Mouse (Mus musculus) G1E (cell line): Measurements from ENCODE around the gene Mfsd4b1. TPM values are rescaled to one million over a fixed set of nuclear protein-coding genes. Genes with fewer than 3 reads are reported as not detected.

ENCODE experiments used
- ATAC-seq: 2 replicates; pipeline ENCODE4 v1.8.0; 2016; ENCODE audit warnings: mild to moderate bottlenecking; ENCODE audit not compliant: insufficient number of reproducible peaks, poor library complexity, low FRiP score, severe bottlenecking; ENCODE audit errors: extremely low read depth
- DNase-seq: peaks from one replicate; pipeline ENCODE4 v3.0.0; 2012; ENCODE audit warnings: low spot score
- H3K27me3 ChIP-seq: 2 replicates; pipeline ENCODE4 v1.6.1; 2012; ENCODE audit warnings: mild to moderate bottlenecking, low read length, inconsistent platforms; ENCODE audit not compliant: insufficient read depth
- H3K36me3 ChIP-seq: replicated peaks from 2 replicates; pipeline ENCODE3; 2012; ENCODE audit warnings: mild to moderate bottlenecking, inconsistent platforms
- H3K4me1 ChIP-seq: 2 replicates; pipeline ENCODE4 v1.6.1; 2012; ENCODE audit warnings: low read depth, low read length, inconsistent platforms, mixed read lengths; ENCODE audit not compliant: insufficient read depth
- H3K4me3 ChIP-seq: 2 replicates; pipeline ENCODE4 v1.5.1; 2012; ENCODE audit warnings: low read depth, mild to moderate bottlenecking, inconsistent platforms, low read length, moderate library complexity, mixed read lengths
- H3K9me3 ChIP-seq: replicated peaks from 2 replicates; pipeline ENCODE4 v1.6.1; 2012; ENCODE audit warnings: inconsistent platforms
- CTCF ChIP-seq: IDR thresholded peaks from 2 replicates; pipeline ENCODE4 v1.5.1; 2012; ENCODE audit warnings: low read depth, low read length, inconsistent platforms, mixed read lengths
- GATA1 ChIP-seq: IDR thresholded peaks from 2 replicates; pipeline ENCODE4 v1.6.1; 2012; ENCODE audit warnings: borderline replicate concordance, low read length, inconsistent platforms, mixed read lengths
- GATA2 ChIP-seq: IDR thresholded peaks from 2 replicates; pipeline ENCODE4 v1.6.1; 2012; ENCODE audit warnings: low read depth, low read length, inconsistent platforms, borderline replicate concordance
- POLR2AphosphoS5 ChIP-seq: IDR thresholded peaks from 2 replicates; pipeline ENCODE4 v1.6.1; 2012; ENCODE audit warnings: low read depth, low read length, inconsistent platforms; ENCODE audit not compliant: insufficient replicate concordance
- TAL1 ChIP-seq: conservative IDR thresholded peaks from 2 replicates; pipeline ENCODE4 v1.6.1; 2012; ENCODE audit warnings: low read depth, low read length, inconsistent platforms, mixed read lengths
- polyA plus RNA-seq: library from polyadenylated mRNA; stranded (reverse); fragments of >175 nt; gene quantifications from 2 replicates; pipeline ENCODE4 v1.2.3, GENCODE M21; 2012
- total RNA-seq, 2 experiments: library from RNA; stranded (forward) in 1 of 2; stranded (reverse) in 1 of 2; fragments of 200-1000 nt in 1 of 2; fragments of >200 nt in 1 of 2; fragmentation: Nextera tagmentation in 1 of 2; gene quantifications; 2 replicates each; pipeline ENCODE4 v1.2.3; 2014 to 2017

Gene Mfsd4b1
- total and polyA plus RNA-seq, 3 experiments, result 0.05 TPM; not detected in 2

DNA sequence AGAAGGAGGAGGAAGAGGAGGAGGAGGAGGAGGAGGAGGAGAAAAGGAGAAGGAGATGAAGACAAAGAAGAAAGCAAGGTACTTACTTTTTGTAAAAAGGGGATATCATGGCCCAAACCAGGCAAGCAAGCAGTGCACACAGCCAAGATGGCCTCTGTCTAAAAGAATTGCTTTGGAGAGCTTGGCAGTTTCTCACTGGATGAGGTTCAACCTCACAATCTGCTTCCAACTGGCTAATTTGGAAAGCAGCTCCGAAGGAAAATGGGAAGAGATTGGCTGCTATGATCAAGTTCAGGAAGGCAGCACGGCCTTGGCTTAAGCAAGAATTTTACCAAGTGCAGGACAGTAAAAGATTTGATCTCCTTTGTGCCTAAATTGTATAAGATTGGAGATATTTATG lies 4.5 kb upstream of the Mfsd4b1 start:
- Histone ChIP-seq H3K36me3 (peaks cover 16% of the 10 kb centered on the region), H3K4me1 (peaks cover 12% of the 10 kb centered on the region; the same call in 1 of the 2 replicates), H3K9me3 (peaks cover 2% of the 10 kb centered on the region; the same call in 1 of the 2 replicates), H3K4me3 (no peak overlapping the region), H3K27me3 (peaks cover 14% of the 10 kb centered on the region)
- no peak for TF ChIP-seq GATA2
- no peak for TF ChIP-seq CTCF
- TF ChIP-seq GATA1, result no peak
- no peak for TF ChIP-seq POLR2AphosphoS5
- TF ChIP-seq TAL1, result no peak
- ATAC-seq (no peak), DNase-seq (no peak)

DNA sequence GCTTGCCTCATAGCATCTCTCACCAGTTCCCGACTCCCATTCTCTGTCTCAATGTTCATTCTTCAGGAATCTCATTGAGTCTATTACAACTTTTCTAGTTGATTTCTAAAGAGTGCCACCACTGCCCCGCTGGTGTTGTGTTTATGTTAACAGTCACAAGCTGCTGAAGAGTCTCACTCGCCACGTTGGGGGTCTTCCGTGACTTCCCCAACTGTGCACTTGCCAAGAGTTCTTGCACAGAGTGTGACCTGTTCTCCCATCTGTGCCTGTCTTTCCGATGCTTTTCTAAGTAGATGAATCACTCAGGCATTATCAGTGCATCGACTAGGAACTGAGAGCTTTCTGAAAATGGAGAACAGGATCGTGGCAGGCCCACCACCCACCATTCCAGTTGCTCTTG lies 3.0 kb upstream of the Mfsd4b1 start:
- ATAC-seq (no peak), DNase-seq (no peak)
- Histone ChIP-seq H3K4me3 (no peak overlapping the region), H3K9me3 (peaks cover 2% of the 10 kb centered on the region; the same call in 1 of the 2 replicates), H3K36me3 (peaks cover 5% of the 10 kb centered on the region), H3K4me1 (peaks cover 12% of the 10 kb centered on the region; the same call in 1 of the 2 replicates), H3K27me3 (peaks cover 23% of the 10 kb centered on the region)
- no peak for TF ChIP-seq GATA2
- TF ChIP-seq CTCF, result no peak
- no peak for TF ChIP-seq POLR2AphosphoS5
- no peak for TF ChIP-seq TAL1
- no peak for TF ChIP-seq GATA1

DNA sequence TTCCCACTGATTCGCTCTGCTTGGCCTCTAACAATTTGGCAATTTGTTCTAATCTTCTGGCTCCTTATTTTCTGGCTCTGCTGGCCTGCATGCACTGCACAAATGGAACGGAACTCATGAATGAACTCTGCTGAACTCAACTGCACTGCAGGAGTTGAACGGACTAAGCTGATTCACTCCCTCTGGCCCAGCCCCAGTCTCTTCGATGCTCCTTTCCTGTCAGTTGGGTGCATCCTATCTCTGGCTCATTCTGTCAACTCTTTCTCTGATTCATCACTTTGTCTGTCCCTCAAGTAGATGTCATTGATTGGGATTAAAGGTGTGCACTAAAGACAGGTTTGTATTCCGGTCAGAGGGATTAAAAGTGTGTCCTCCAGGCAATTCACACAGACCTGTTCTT lies 1.5 kb upstream of the Mfsd4b1 start:
- Histone ChIP-seq H3K27me3 (peaks cover 24% of the 10 kb centered on the region), H3K4me1 (peaks cover 12% of the 10 kb centered on the region; the same call in 1 of the 2 replicates), H3K36me3 (no peaks in the 10 kb centered on the region), H3K9me3 (peaks cover 2% of the 10 kb centered on the region; the same call in 1 of the 2 replicates), H3K4me3 (no peak overlapping the region)
- DNase-seq (no peak), ATAC-seq (no peak)
- no peak for TF ChIP-seq POLR2AphosphoS5
- TF ChIP-seq TAL1, result no peak

DNA sequence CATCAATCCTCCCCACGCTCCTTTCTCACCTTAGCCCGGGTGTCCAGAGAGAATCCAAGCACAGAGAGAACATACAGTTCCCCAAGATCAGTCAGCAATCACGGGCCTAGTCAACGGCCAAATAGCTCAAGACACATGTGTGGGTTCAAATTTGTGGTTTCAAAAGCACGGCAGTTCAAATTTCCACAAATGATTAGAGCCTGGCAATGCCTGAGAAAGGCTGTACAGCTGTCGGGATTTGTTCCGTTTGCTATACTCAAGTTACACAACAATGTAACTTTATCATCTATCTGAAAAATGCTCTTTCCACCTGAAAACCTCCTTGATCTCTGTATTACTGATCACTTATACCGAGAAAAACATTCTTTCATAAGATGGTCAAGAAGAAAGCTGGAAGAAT lies 492 bp upstream of the Mfsd4b1 start:
- TF ChIP-seq CTCF, result no peak
- Histone ChIP-seq H3K4me1 (peaks cover 12% of the 10 kb centered on the region; the same call in 1 of the 2 replicates), H3K4me3 (no peak overlapping the region), H3K36me3 (no peaks in the 10 kb centered on the region), H3K9me3 (peaks cover 2% of the 10 kb centered on the region; the same call in 1 of the 2 replicates), H3K27me3 (peaks cover 31% of the 10 kb centered on the region)
- DNase-seq (no peak), ATAC-seq (no peak)

DNA sequence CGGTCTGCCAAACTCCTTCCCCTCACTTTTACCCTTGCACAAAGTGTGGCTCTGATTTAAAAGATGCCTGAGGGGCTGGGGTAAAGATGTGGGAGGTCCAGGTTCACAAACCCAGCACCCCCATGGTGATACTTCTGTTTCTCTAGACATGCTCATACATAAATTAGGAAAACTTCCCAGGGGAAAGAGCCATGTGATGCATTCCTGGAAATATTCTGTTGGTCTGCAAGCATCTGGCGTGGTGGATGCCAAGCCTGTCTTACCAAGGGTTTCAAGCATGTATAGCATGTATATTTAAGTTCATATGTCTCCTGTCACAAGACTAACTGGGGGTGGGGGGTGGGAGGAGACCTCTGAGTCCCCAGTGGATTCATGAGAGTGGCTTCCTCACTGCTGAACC lies 4.7 kb downstream of the Mfsd4b1 start:
- ATAC-seq (no peak), DNase-seq (no peak)
- H3K36me3 ChIP-seq, result no peaks in the 10 kb centered on the region
- H3K4me3 ChIP-seq, result no peak overlapping the region
- TF ChIP-seq TAL1 (no peak), GATA2 (no peak), GATA1 (no peak), POLR2AphosphoS5 (no peak), CTCF (no peak)
- peaks cover 47% of the 10 kb centered on the region for H3K27me3 ChIP-seq
- H3K4me1 ChIP-seq, result peaks cover 7% of the 10 kb centered on the region; the same call in 1 of the 2 replicates
- H3K9me3 ChIP-seq, result no peaks in the 10 kb centered on the region; the same call in 1 of the 2 replicates

DNA sequence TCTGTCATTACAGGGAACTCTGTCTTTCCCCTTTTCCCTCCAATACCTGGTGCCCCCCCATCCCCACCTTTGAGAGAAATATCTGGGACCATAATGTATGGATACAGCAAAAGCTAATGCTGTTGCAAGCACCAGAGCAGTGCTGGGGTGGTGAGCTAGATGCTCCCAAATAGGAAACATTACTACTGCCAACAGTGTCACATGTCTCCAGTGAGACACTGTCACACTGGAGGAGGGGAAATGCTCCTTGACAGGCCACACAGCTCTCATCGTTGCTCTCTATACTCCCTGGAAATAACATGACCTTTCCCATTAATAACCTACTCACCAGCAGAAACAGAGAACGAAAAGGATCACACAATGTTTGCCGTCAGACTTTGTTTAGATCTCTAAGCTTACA lies 5.6 kb downstream of the Mfsd4b1 start:
- H3K27me3 ChIP-seq, result peaks cover 38% of the 10 kb centered on the region
- H3K4me1 ChIP-seq, result no peaks in the 10 kb centered on the region
- H3K36me3 ChIP-seq, result no peaks in the 10 kb centered on the region
- no peaks in the 10 kb centered on the region for H3K9me3 ChIP-seq
- no peak overlapping the region for H3K4me3 ChIP-seq
- no peak for ATAC-seq
- no peak for DNase-seq
- TF ChIP-seq GATA2 (no peak), GATA1 (no peak), TAL1 (no peak), POLR2AphosphoS5 (no peak)
